Mouse (Mus musculus) liver, embryonic 14.5 days (tissue): Measurements from ENCODE around the gene Fzr1.
A peak's percentile ranks its signal among the peaks of the same experiment; 100 is the strongest.

Experiments
- CTCF ChIP-seq: IDR thresholded peaks from 2 replicates; pipeline ENCODE4 v1.5.1; 2016; ENCODE audit warnings: antibody characterized with exemption, low read depth, control low read depth
- EP300 ChIP-seq: IDR thresholded peaks from 2 replicates; pipeline ENCODE4 v1.6.1; 2016; ENCODE audit warnings: antibody characterized with exemption, low read depth

- peak; percentile 28 for TF ChIP-seq CTCF
- TF ChIP-seq EP300: peak; percentile 60
These were observed 35.3 kb upstream of the Fzr1 start for GRCm38 (mm10) chr10:81413310-81414261.
